Mouse (Mus musculus): ENCODE measurements around the gene Csmd2. TPM values are rescaled to one million over a fixed set of nuclear protein-coding genes. Genes with fewer than 3 reads are reported as not detected.

The Csmd2 gene
- polyA plus RNA-seq, 1 experiment from 2014 or later, result 0.16 TPM

- no peak for ATAC-seq (ENCODE audit: low FRiP score, low TSS enrichment)
- H3K4me3 ChIP-seq (ENCODE audit: low read depth, low read length), result no peak overlapping the region
- H3K9ac ChIP-seq (ENCODE audit: low read length), result no peak overlapping the region
- WGBS, result 77% methylated on average over 11 of the region's 11 CpGs
- H3K27ac ChIP-seq (replicated peaks), result no peak overlapping the region
- no peaks in the 10 kb centered on the region for H3K36me3 ChIP-seq (ENCODE audit: control insufficient read depth, insufficient read depth, low read length)
- no peaks in the 10 kb centered on the region for H3K27me3 ChIP-seq (ENCODE audit: control insufficient read depth, insufficient read depth, low read length)
- no peaks in the 10 kb centered on the region for H3K4me1 ChIP-seq (replicated peaks; ENCODE audit: control insufficient read depth, insufficient read depth)
- no peak overlapping the region for H3K4me2 ChIP-seq (replicated peaks; ENCODE audit: low read depth)
- no peaks in the 10 kb centered on the region for H3K9me3 ChIP-seq (ENCODE audit: control insufficient read depth, low read length)
- no peak for TF ChIP-seq EP300 (optimal IDR thresholded peaks at IDR 0.05)
- no peak for DNase-seq (ENCODE audit: low spot score)
Observed at GRCm38 (mm10) chr4:128132876-128133646, 145.4 kb downstream of the Csmd2 start.

- ATAC-seq (ENCODE audit: low FRiP score, low TSS enrichment) (no peak), DNase-seq (ENCODE audit: low spot score) (no peak)
- H3K36me3 ChIP-seq (ENCODE audit: control insufficient read depth, insufficient read depth, low read length), result no peaks in the 10 kb centered on the region
- WGBS, result 75% methylated on average over 11 of the region's 11 CpGs
- no peaks in the 10 kb centered on the region for H3K9me3 ChIP-seq (ENCODE audit: control insufficient read depth, low read length)
- no peaks in the 10 kb centered on the region for H3K4me1 ChIP-seq (replicated peaks; ENCODE audit: control insufficient read depth, insufficient read depth)
- no peak overlapping the region for H3K4me2 ChIP-seq (replicated peaks; ENCODE audit: low read depth)
- H3K4me3 ChIP-seq (ENCODE audit: low read depth, low read length), result no peak overlapping the region
- no peak for TF ChIP-seq EP300 (optimal IDR thresholded peaks at IDR 0.05)
- TF ChIP-seq CTCF (IDR thresholded peaks at IDR 0.05; ENCODE audit: low read depth), result no peak
- H3K27ac ChIP-seq (replicated peaks), result no peak overlapping the region
- no peaks in the 10 kb centered on the region for H3K27me3 ChIP-seq (ENCODE audit: control insufficient read depth, insufficient read depth, low read length)
- H3K9ac ChIP-seq (ENCODE audit: low read length), result no peak overlapping the region
Observed at GRCm38 (mm10) chr4:128134348-128134994, 146.8 kb downstream of the Csmd2 start.

GRCm38 (mm10) chr4:128135014-128135622 lies 147.5 kb downstream of the Csmd2 start:
- no peak overlapping the region for H3K4me3 ChIP-seq (ENCODE audit: low read depth, low read length)
- H3K4me1 ChIP-seq (replicated peaks; ENCODE audit: control insufficient read depth, insufficient read depth), result no peaks in the 10 kb centered on the region
- ATAC-seq (ENCODE audit: low FRiP score, low TSS enrichment) (no peak), DNase-seq (ENCODE audit: low spot score) (no peak)
- no peaks in the 10 kb centered on the region for H3K27me3 ChIP-seq (ENCODE audit: control insufficient read depth, insufficient read depth, low read length)
- 79% methylated on average over 12 of the region's 12 CpGs for WGBS
- H3K9ac ChIP-seq (ENCODE audit: low read length), result no peak overlapping the region
- no peaks in the 10 kb centered on the region for H3K36me3 ChIP-seq (ENCODE audit: control insufficient read depth, insufficient read depth, low read length)
- H3K9me3 ChIP-seq (ENCODE audit: control insufficient read depth, low read length), result no peaks in the 10 kb centered on the region
- TF ChIP-seq CTCF (IDR thresholded peaks at IDR 0.05; ENCODE audit: low read depth) (no peak), EP300 (optimal IDR thresholded peaks at IDR 0.05) (no peak)
- no peak overlapping the region for H3K4me2 ChIP-seq (replicated peaks; ENCODE audit: low read depth)
- no peak overlapping the region for H3K27ac ChIP-seq (replicated peaks)

- no peak overlapping the region for H3K4me3 ChIP-seq (ENCODE audit: low read depth, low read length)
- H3K4me1 ChIP-seq (replicated peaks; ENCODE audit: control insufficient read depth, insufficient read depth), result no peaks in the 10 kb centered on the region
- TF ChIP-seq CTCF (IDR thresholded peaks at IDR 0.05; ENCODE audit: low read depth) (no peak), EP300 (optimal IDR thresholded peaks at IDR 0.05) (no peak)
- H3K27ac ChIP-seq (replicated peaks), result no peak overlapping the region
- DNase-seq (ENCODE audit: low spot score) (no peak), ATAC-seq (ENCODE audit: low FRiP score, low TSS enrichment) (no peak)
- no peaks in the 10 kb centered on the region for H3K36me3 ChIP-seq (ENCODE audit: control insufficient read depth, insufficient read depth, low read length)
- WGBS, result 73% methylated on average over 2 of the region's 2 CpGs
- no peak overlapping the region for H3K9ac ChIP-seq (ENCODE audit: low read length)
- H3K9me3 ChIP-seq (ENCODE audit: control insufficient read depth, low read length), result no peaks in the 10 kb centered on the region
- no peak overlapping the region for H3K4me2 ChIP-seq (replicated peaks; ENCODE audit: low read depth)
- H3K27me3 ChIP-seq (ENCODE audit: control insufficient read depth, insufficient read depth, low read length), result no peaks in the 10 kb centered on the region
Observed at GRCm38 (mm10) chr4:128139991-128140390, 152.3 kb downstream of the Csmd2 start.

- ATAC-seq (ENCODE audit: low FRiP score, low TSS enrichment) (no peak), DNase-seq (ENCODE audit: low spot score) (no peak)
- no peak overlapping the region for H3K9ac ChIP-seq (ENCODE audit: low read length)
- TF ChIP-seq CTCF (IDR thresholded peaks at IDR 0.05; ENCODE audit: low read depth) (no peak), EP300 (optimal IDR thresholded peaks at IDR 0.05) (no peak)
- no peak overlapping the region for H3K4me2 ChIP-seq (replicated peaks; ENCODE audit: low read depth)
- H3K9me3 ChIP-seq (ENCODE audit: control insufficient read depth, low read length), result no peaks in the 10 kb centered on the region
- no peaks in the 10 kb centered on the region for H3K27me3 ChIP-seq (ENCODE audit: control insufficient read depth, insufficient read depth, low read length)
- WGBS, result 63% methylated on average over 10 of the region's 10 CpGs
- H3K4me1 ChIP-seq (replicated peaks; ENCODE audit: control insufficient read depth, insufficient read depth), result no peaks in the 10 kb centered on the region
- H3K36me3 ChIP-seq (ENCODE audit: control insufficient read depth, insufficient read depth, low read length), result no peaks in the 10 kb centered on the region
- no peak overlapping the region for H3K4me3 ChIP-seq (ENCODE audit: low read depth, low read length)
- H3K27ac ChIP-seq (replicated peaks), result no peak overlapping the region
Observed at GRCm38 (mm10) chr4:128141161-128142101, 153.8 kb downstream of the Csmd2 start.
